Mouse (Mus musculus): ENCODE data around the gene Ksr1. TPM values are rescaled to one million over a fixed set of nuclear protein-coding genes. Genes with fewer than 3 reads are reported as not detected.

Gene Ksr1
- polyA plus RNA-seq, 1 experiment from 2014 or later, result 0.81 TPM

GRCm38 (mm10) chr11:79112559-79113302 is 33.5 kb downstream of the Ksr1 start:
- DNase-seq, result no peak
- ATAC-seq, result no peak
- Histone ChIP-seq H3K27me3 (ENCODE audit: insufficient read depth, low read length) (no peaks in the 10 kb centered on the region), H3K27ac (ENCODE audit: low read depth) (no peak overlapping the region), H3K4me3 (ENCODE audit: low read depth, low read length) (no peak overlapping the region), H3K4me2 (ENCODE audit: low read depth, low read length) (no peak overlapping the region), H3K9ac (replicated peaks) (no peak overlapping the region), H3K9me3 (ENCODE audit: low read length) (no peaks in the 10 kb centered on the region), H3K4me1 (ENCODE audit: insufficient read depth) (no peaks in the 10 kb centered on the region), H3K36me3 (replicated peaks; ENCODE audit: insufficient read depth, low read length) (no peaks in the 10 kb centered on the region)
- WGBS (ENCODE audit: insufficient replicate concordance), result 67% methylated on average over 19 of the region's 19 CpGs
- TF ChIP-seq CTCF (IDR thresholded peaks at IDR 0.05; ENCODE audit: low read depth) (no peak), EP300 (IDR thresholded peaks at IDR 0.05; ENCODE audit: low read depth) (no peak)

- no peak overlapping the region for H3K4me2 ChIP-seq (ENCODE audit: low read depth, low read length)
- no peak for ATAC-seq
- no peaks in the 10 kb centered on the region for H3K4me1 ChIP-seq (ENCODE audit: insufficient read depth)
- WGBS (ENCODE audit: insufficient replicate concordance), result 76% methylated on average over 10 of the region's 10 CpGs
- no peaks in the 10 kb centered on the region for H3K9me3 ChIP-seq (ENCODE audit: low read length)
- no peak overlapping the region for H3K27ac ChIP-seq (ENCODE audit: low read depth)
- no peaks in the 10 kb centered on the region for H3K27me3 ChIP-seq (ENCODE audit: insufficient read depth, low read length)
- H3K9ac ChIP-seq (replicated peaks), result no peak overlapping the region
- TF ChIP-seq CTCF (IDR thresholded peaks at IDR 0.05; ENCODE audit: low read depth) (0 out of 2 replicates have a peak, but pooled peaks have one; percentile 24), EP300 (IDR thresholded peaks at IDR 0.05; ENCODE audit: low read depth) (no peak)
- H3K4me3 ChIP-seq (ENCODE audit: low read depth, low read length), result no peak overlapping the region
- H3K36me3 ChIP-seq (replicated peaks; ENCODE audit: insufficient read depth, low read length), result no peaks in the 10 kb centered on the region
- DNase-seq, result no peak
These were observed 34.2 kb downstream of the Ksr1 start for GRCm38 (mm10) chr11:79111864-79112558.

- 66% methylated on average over 4 of the region's 4 CpGs for WGBS (ENCODE audit: insufficient replicate concordance)
- no peak for TF ChIP-seq CTCF (IDR thresholded peaks at IDR 0.05; ENCODE audit: low read depth)
- TF ChIP-seq EP300 (IDR thresholded peaks at IDR 0.05; ENCODE audit: low read depth), result no peak
- Histone ChIP-seq H3K36me3 (replicated peaks; ENCODE audit: insufficient read depth, low read length) (no peaks in the 10 kb centered on the region), H3K27me3 (ENCODE audit: insufficient read depth, low read length) (no peaks in the 10 kb centered on the region), H3K4me3 (ENCODE audit: low read depth, low read length) (no peak overlapping the region), H3K9me3 (ENCODE audit: low read length) (no peaks in the 10 kb centered on the region), H3K4me1 (ENCODE audit: insufficient read depth) (no peaks in the 10 kb centered on the region), H3K27ac (ENCODE audit: low read depth) (no peak overlapping the region), H3K9ac (replicated peaks) (no peak overlapping the region), H3K4me2 (ENCODE audit: low read depth, low read length) (no peak overlapping the region)
- DNase-seq (no peak), ATAC-seq (no peak)
These were observed 35.8 kb downstream of the Ksr1 start for GRCm38 (mm10) chr11:79110446-79110845.

- no peaks in the 10 kb centered on the region for H3K9me3 ChIP-seq (ENCODE audit: low read length)
- H3K27ac ChIP-seq (ENCODE audit: low read depth), result no peak overlapping the region
- ATAC-seq, result no peak
- no peaks in the 10 kb centered on the region for H3K4me1 ChIP-seq (ENCODE audit: insufficient read depth)
- no peak overlapping the region for H3K4me3 ChIP-seq (ENCODE audit: low read depth, low read length)
- H3K4me2 ChIP-seq (ENCODE audit: low read depth, low read length), result no peak overlapping the region
- H3K36me3 ChIP-seq (replicated peaks; ENCODE audit: insufficient read depth, low read length), result no peaks in the 10 kb centered on the region
- WGBS (ENCODE audit: insufficient replicate concordance), result 83% methylated on average over 11 of the region's 11 CpGs
- H3K9ac ChIP-seq (replicated peaks), result no peak overlapping the region
- no peaks in the 10 kb centered on the region for H3K27me3 ChIP-seq (ENCODE audit: insufficient read depth, low read length)
- TF ChIP-seq EP300 (IDR thresholded peaks at IDR 0.05; ENCODE audit: low read depth) (no peak), CTCF (IDR thresholded peaks at IDR 0.05; ENCODE audit: low read depth) (no peak)
- DNase-seq, result no peak
These were observed 38.3 kb downstream of the Ksr1 start for GRCm38 (mm10) chr11:79107934-79108333.

GRCm38 (mm10) chr11:79104998-79105397 is 41.2 kb downstream of the Ksr1 start:
- TF ChIP-seq EP300 (IDR thresholded peaks at IDR 0.05; ENCODE audit: low read depth) (no peak), CTCF (IDR thresholded peaks at IDR 0.05; ENCODE audit: low read depth) (no peak)
- 62% methylated on average over 6 of the region's 6 CpGs for WGBS (ENCODE audit: insufficient replicate concordance)

GRCm38 (mm10) chr11:79104538-79104937 is 41.7 kb downstream of the Ksr1 start:
- no peak for ATAC-seq
- no peaks in the 10 kb centered on the region for H3K9me3 ChIP-seq (ENCODE audit: low read length)
- no peak overlapping the region for H3K4me2 ChIP-seq (ENCODE audit: low read depth, low read length)
- DNase-seq, result no peak
- H3K9ac ChIP-seq (replicated peaks), result no peak overlapping the region
- WGBS (ENCODE audit: insufficient replicate concordance), result 79% methylated on average over 6 of the region's 6 CpGs
- H3K4me3 ChIP-seq (ENCODE audit: low read depth, low read length), result no peak overlapping the region
- TF ChIP-seq CTCF (IDR thresholded peaks at IDR 0.05; ENCODE audit: low read depth) (no peak), EP300 (IDR thresholded peaks at IDR 0.05; ENCODE audit: low read depth) (no peak)
- no peak overlapping the region for H3K27ac ChIP-seq (ENCODE audit: low read depth)
- no peaks in the 10 kb centered on the region for H3K4me1 ChIP-seq (ENCODE audit: insufficient read depth)
- no peaks in the 10 kb centered on the region for H3K36me3 ChIP-seq (replicated peaks; ENCODE audit: insufficient read depth, low read length)
- no peaks in the 10 kb centered on the region for H3K27me3 ChIP-seq (ENCODE audit: insufficient read depth, low read length)

More at GRCm38 (mm10) chr11:79104998-79105397, 41.2 kb downstream of the Ksr1 start:
- ATAC-seq (no peak), DNase-seq (no peak)
- no peak overlapping the region for H3K4me3 ChIP-seq (ENCODE audit: low read depth, low read length)
- H3K4me1 ChIP-seq (ENCODE audit: insufficient read depth), result no peaks in the 10 kb centered on the region
- no peaks in the 10 kb centered on the region for H3K36me3 ChIP-seq (replicated peaks; ENCODE audit: insufficient read depth, low read length)
- H3K4me2 ChIP-seq (ENCODE audit: low read depth, low read length), result no peak overlapping the region
- no peaks in the 10 kb centered on the region for H3K9me3 ChIP-seq (ENCODE audit: low read length)
- no peak overlapping the region for H3K9ac ChIP-seq (replicated peaks)
- H3K27ac ChIP-seq (ENCODE audit: low read depth), result no peak overlapping the region
- H3K27me3 ChIP-seq (ENCODE audit: insufficient read depth, low read length), result no peaks in the 10 kb centered on the region

Data from liver, postnatal 0 days (tissue).